In the genomic region with DNA sequence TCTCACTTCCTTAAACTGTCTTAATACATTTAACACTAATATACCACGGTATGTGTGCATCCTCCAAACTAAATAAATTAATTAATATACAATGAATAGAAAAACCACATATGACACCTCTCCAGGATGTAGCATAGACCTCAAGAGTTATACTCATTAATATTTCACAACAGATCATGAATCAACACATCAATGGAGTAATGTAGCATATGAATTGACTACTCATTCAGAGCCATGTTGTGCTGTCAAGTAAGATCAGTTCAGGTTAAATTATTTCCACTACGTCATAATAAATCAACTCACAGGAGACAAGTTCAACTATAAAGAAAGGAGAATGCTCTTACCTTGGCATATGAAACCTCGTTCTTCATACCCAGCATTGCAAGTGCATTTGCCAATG, we compare ENCODE assay signal across 19 mouse cellular contexts.
DNase-seq lines count a peak whose midpoint lies in the region; ATAC-seq and TF ChIP-seq lines count a peak whose summit lies in the region.
"Had no signal": no experiment of that assay in that cellular context is flagged by ENCODE, and none has a peak within 500 bp of the region (broad histone marks: within the 10 kb centered on the region; RNA-seq: fewer than 3 reads in every experiment).

No protein-coding gene starts in this region.

- no peak overlapping the region for H3K4me2 ChIP-seq in hindbrain, postnatal 0 days (ENCODE audit: low read depth, low read length)
- no peak overlapping the region for H3K4me2 ChIP-seq in hindbrain, embryonic 13.5 days
- H3K4me2 ChIP-seq: embryonic facial prominence, embryonic 12.5 days; forebrain, embryonic 13.5 days; forebrain, embryonic 15.5 days had no signal

- H3K4me3 ChIP-seq in hindbrain, postnatal 0 days (ENCODE audit: low read length): no peak overlapping the region
- H3K4me3 ChIP-seq in hindbrain, embryonic 13.5 days: no peak overlapping the region
- H3K4me3 ChIP-seq: embryonic facial prominence, embryonic 10.5 days; embryonic facial prominence, embryonic 12.5 days; forebrain, embryonic 13.5 days; forebrain, embryonic 15.5 days had no signal

- no peaks in the 10 kb centered on the region for H3K36me3 ChIP-seq in hindbrain, postnatal 0 days (ENCODE audit: insufficient read depth, low read length)
- H3K36me3 ChIP-seq in hindbrain, embryonic 13.5 days: no peaks in the 10 kb centered on the region
- H3K36me3 ChIP-seq: embryonic facial prominence, embryonic 10.5 days; embryonic facial prominence, embryonic 12.5 days; forebrain, embryonic 15.5 days had no signal

- H3K27ac ChIP-seq in hindbrain, postnatal 0 days: no peak overlapping the region
- no peak overlapping the region for H3K27ac ChIP-seq in hindbrain, embryonic 13.5 days
- H3K27ac ChIP-seq: embryonic facial prominence, embryonic 10.5 days; embryonic facial prominence, embryonic 12.5 days; forebrain, embryonic 13.5 days; forebrain, embryonic 15.5 days had no signal

- H3K27me3 ChIP-seq in hindbrain, postnatal 0 days (ENCODE audit: insufficient read depth, low read length): no peaks in the 10 kb centered on the region
- no peaks in the 10 kb centered on the region for H3K27me3 ChIP-seq in hindbrain, embryonic 13.5 days
- H3K27me3 ChIP-seq: embryonic facial prominence, embryonic 12.5 days; forebrain, embryonic 13.5 days; forebrain, embryonic 15.5 days; Patski had no signal

- no peak overlapping the region for H3K9ac ChIP-seq in hindbrain, postnatal 0 days (replicated peaks; ENCODE audit: low read length)
- no peak overlapping the region for H3K9ac ChIP-seq in hindbrain, embryonic 13.5 days
- H3K9ac ChIP-seq: embryonic facial prominence, embryonic 12.5 days; forebrain, embryonic 13.5 days; forebrain, embryonic 15.5 days had no signal

- 76% methylated on average over 3 of the region's 3 CpGs for WGBS in hindbrain, postnatal 0 days
- WGBS in hindbrain, embryonic 13.5 days: 84% methylated on average over 3 of the region's 3 CpGs

- peak; percentile 35 for DNase-seq in hindbrain, postnatal 0 days (ENCODE audit: low spot score)
- DNase-seq in Muller cell, postnatal 12 days (ENCODE audit: inconsistent ontology term): peak; percentile 34
- DNase-seq in retina, embryonic 14.5 days (ENCODE audit: low spot score): peak; percentile 66
- DNase-seq in layer of hippocampus, adult 9-11 months: no peak
- DNase-seq in left cerebral cortex, adult 18-20 months (ENCODE audit: low spot score in 2 of 2): no peak
- DNase-seq: adrenal gland, adult 8-10 months; adrenal gland, postnatal 14 days; adrenal gland, postnatal 36 days; cerebellum, adult 11-12 months; cerebellum, adult 2 months; cerebellum, adult 9-10 months; cerebellum, postnatal 25 days had no signal

- H3K4me1 ChIP-seq in hindbrain, postnatal 0 days (ENCODE audit: insufficient read depth, low read length): no peaks in the 10 kb centered on the region
- no peaks in the 10 kb centered on the region for H3K4me1 ChIP-seq in hindbrain, embryonic 13.5 days (replicated peaks)
- H3K4me1 ChIP-seq: embryonic facial prominence, embryonic 10.5 days; embryonic facial prominence, embryonic 12.5 days; forebrain, embryonic 13.5 days had no signal

- ATAC-seq in hindbrain, postnatal 0 days: peak; percentile 62; the same call in 1 of the 2 replicates
- ATAC-seq in hindbrain, embryonic 13.5 days (ENCODE audit: low FRiP score): no peak
- ATAC-seq: activated CD4-positive, CD25-positive, alpha-beta regulatory T cell, adult 4 months; forebrain, embryonic 15.5 days; Patski had no signal

- H3K9me3 ChIP-seq in hindbrain, postnatal 0 days (ENCODE audit: low read length): no peaks in the 10 kb centered on the region
- no peaks in the 10 kb centered on the region for H3K9me3 ChIP-seq in hindbrain, embryonic 13.5 days
- H3K9me3 ChIP-seq: embryonic facial prominence, embryonic 10.5 days; embryonic facial prominence, embryonic 12.5 days; forebrain, embryonic 13.5 days; forebrain, embryonic 15.5 days had no signal

- no peak for TF ChIP-seq CTCF in hindbrain, postnatal 0 days (IDR thresholded peaks at IDR 0.05; ENCODE audit: low read depth)

Comparison
In these comparisons a context has a peak if more than half of its experiments do, and no peak if none do; other contexts are left out.
1. DNase-seq: peak in hindbrain, postnatal 0 days (single experiment), Muller cell, postnatal 12 days (single experiment) and retina, embryonic 14.5 days (single experiment); none in layer of hippocampus, adult 9-11 months (single experiment) and left cerebral cortex, adult 18-20 months (0 of 2).